Mouse (Mus musculus) hindbrain, embryonic 16.5 days (tissue): ENCODE results near the gene Tbc1d15. TPM values are rescaled to one million over a fixed set of nuclear protein-coding genes. Genes with fewer than 3 reads are reported as not detected.

Experiments
- ATAC-seq: fragments of 200-750 bp; cut with Nextera tagmentation; 2 replicates; pipeline ENCODE4 v1.8.0; 2017; ENCODE audit warnings: moderate TSS enrichment, moderate library complexity
- H3K27ac ChIP-seq: fragments of 300-500 bp; sonication (generic); 2 replicates; pipeline ENCODE4 v1.5.1; 2014; ENCODE audit warnings: low read depth, mild to moderate bottlenecking, control low read depth, low read length, moderate library complexity
- H3K27me3 ChIP-seq: fragments of 300-500 bp; sonication (generic); replicated peaks from 2 replicates; pipeline ENCODE4 v1.6.1; 2014; ENCODE audit warnings: low read length; ENCODE audit not compliant: control insufficient read depth, insufficient read depth
- H3K36me3 ChIP-seq: fragments of 300-500 bp; sonication (generic); 2 replicates; pipeline ENCODE4 v1.6.1; 2014; ENCODE audit warnings: mild to moderate bottlenecking, low read length, moderate library complexity, mixed read lengths; ENCODE audit not compliant: control insufficient read depth, insufficient read depth
- H3K4me1 ChIP-seq: fragments of 300-500 bp; sonication (generic); 2 replicates; pipeline ENCODE4 v1.6.1; 2014; ENCODE audit warnings: low read depth, low read length; ENCODE audit not compliant: control insufficient read depth, insufficient read depth
- H3K4me2 ChIP-seq: fragments of 300-500 bp; sonication (generic); 2 replicates; pipeline ENCODE4 v1.6.1; 2014; ENCODE audit warnings: mild to moderate bottlenecking, low read length, control low read depth, moderate library complexity
- H3K4me3 ChIP-seq: fragments of 300-500 bp; sonication (generic); 2 replicates; pipeline ENCODE4 v1.5.1; 2014; ENCODE audit warnings: mild to moderate bottlenecking, low read length, control low read depth, moderate library complexity
- H3K9ac ChIP-seq: fragments of 300-500 bp; sonication (generic); 2 replicates; pipeline ENCODE4 v1.6.1; 2014; ENCODE audit warnings: low read depth, mild to moderate bottlenecking, control low read depth, low read length, moderate library complexity
- H3K9me3 ChIP-seq: fragments of 300-500 bp; sonication (generic); 2 replicates; pipeline ENCODE4 v1.6.1; 2014; ENCODE audit warnings: mild to moderate bottlenecking, low read length, moderate library complexity; ENCODE audit not compliant: control insufficient read depth
- WGBS: fragments of 180-500 bp; shearing (Covaris S2); extraction: QIAGEN DNeasy Blood & Tissue Kit; methylation state at CpG from one replicate; pipeline ENCODE4 v1.1.7; 2014; 5-methylcytosine and 5-hydroxymethylcytosine counted together
- polyA plus RNA-seq: library from polyadenylated mRNA; unstranded; fragments of >200 nt; fragmentation: Nextera tagmentation; extraction: Ambion mirVana; gene quantifications from 2 replicates; pipeline ENCODE4 v1.2.1, GENCODE M21; 2015

Tbc1d15 gene
- polyA plus RNA-seq, 1 experiment from 2014 or later, result 26.9 TPM

DNA sequence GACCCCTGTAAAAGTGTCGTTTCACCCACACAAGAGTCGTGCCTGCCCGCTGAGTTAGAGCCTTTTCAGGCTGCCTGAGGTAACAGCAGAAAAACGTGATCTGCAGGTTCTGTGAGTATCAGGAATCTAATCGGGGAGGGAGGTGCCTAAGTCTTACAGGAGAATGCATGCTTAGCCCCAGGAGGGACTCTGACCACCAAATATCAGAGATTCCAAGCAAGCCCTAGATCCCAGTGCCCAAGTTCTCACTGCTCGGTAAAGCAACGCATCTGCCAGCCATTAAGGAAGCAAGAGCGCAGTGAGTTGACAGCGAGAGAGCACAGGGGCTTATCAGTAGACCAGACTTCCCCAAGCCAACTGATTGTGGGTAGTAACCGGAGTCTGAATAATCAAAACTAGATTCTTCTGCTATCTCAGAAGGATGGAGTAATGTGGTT lies 1.1 kb upstream of the Tbc1d15 start:
- Histone ChIP-seq H3K9ac (peak overlapping the region; percentile 19), H3K36me3 (no peaks in the 10 kb centered on the region), H3K27me3 (no peaks in the 10 kb centered on the region), H3K4me3 (peak overlapping the region; percentile 96), H3K27ac (no peak overlapping the region), H3K4me1 (peaks cover 16% of the 10 kb centered on the region), H3K9me3 (no peaks in the 10 kb centered on the region), H3K4me2 (peak overlapping the region; percentile 58)
- ATAC-seq, result no peak
- 13% methylated on average over 10 of the region's 10 CpGs for WGBS

GRCm38 (mm10) chr10:115250235-115251087 lies 806 bp downstream of the Tbc1d15 start:
- Histone ChIP-seq H3K27ac (peak overlapping the region; percentile 68; the same call in 1 of the 2 replicates), H3K4me2 (peak overlapping the region; percentile 75), H3K4me1 (peaks cover 16% of the 10 kb centered on the region), H3K9ac (peak overlapping the region; percentile 92), H3K27me3 (no peaks in the 10 kb centered on the region), H3K9me3 (no peaks in the 10 kb centered on the region), H3K36me3 (no peaks in the 10 kb centered on the region), H3K4me3 (peak overlapping the region; percentile 96)
- ATAC-seq, result no peak
- WGBS, result 37% methylated on average over 32 of the region's 38 CpGs

- no peaks in the 10 kb centered on the region for H3K27me3 ChIP-seq
- no peak overlapping the region; the same call in 1 of the 2 replicates for H3K4me2 ChIP-seq
- ATAC-seq, result no peak
Measured at GRCm38 (mm10) chr10:115248041-115248440, 3.2 kb downstream of the Tbc1d15 start.

DNA sequence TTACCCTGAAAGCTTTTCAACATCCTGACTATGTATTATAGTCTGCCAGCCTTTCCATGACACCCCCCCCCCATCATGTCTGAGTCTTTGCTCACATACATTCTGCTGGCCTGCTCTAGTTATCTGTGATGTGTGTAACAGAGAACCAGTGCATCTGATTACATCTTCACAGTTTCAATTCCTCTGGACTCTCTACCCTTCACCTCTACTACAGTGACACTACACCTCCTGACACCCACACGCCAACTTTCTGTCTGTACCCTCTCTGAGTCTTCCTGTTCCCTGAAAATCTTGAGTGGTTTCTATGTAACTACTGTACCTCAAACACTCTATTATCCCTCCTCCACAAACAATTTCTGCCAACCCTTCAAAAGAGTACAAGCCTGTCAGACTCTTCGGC lies 5.8 kb downstream of the Tbc1d15 start:
- 96% methylated on average over 2 of the region's 2 CpGs for WGBS
- ATAC-seq, result no peak
- H3K4me1 ChIP-seq, result peaks cover 12% of the 10 kb centered on the region
- H3K9me3 ChIP-seq, result no peaks in the 10 kb centered on the region
- no peak overlapping the region for H3K4me2 ChIP-seq
- no peak overlapping the region for H3K9ac ChIP-seq
- no peaks in the 10 kb centered on the region for H3K36me3 ChIP-seq
- no peaks in the 10 kb centered on the region for H3K27me3 ChIP-seq
- H3K27ac ChIP-seq, result no peak overlapping the region
- H3K4me3 ChIP-seq, result no peak overlapping the region

More at GRCm38 (mm10) chr10:115248041-115248440, 3.2 kb downstream of the Tbc1d15 start:
- H3K9ac ChIP-seq, result no peak overlapping the region; the same call in 1 of the 2 replicates
- H3K27ac ChIP-seq, result no peak overlapping the region; the same call in 1 of the 2 replicates
- no peaks in the 10 kb centered on the region for H3K9me3 ChIP-seq
- peaks cover 16% of the 10 kb centered on the region for H3K4me1 ChIP-seq
- H3K36me3 ChIP-seq, result no peaks in the 10 kb centered on the region
- no peak overlapping the region for H3K4me3 ChIP-seq
- 24% methylated on average over 7 of the region's 7 CpGs for WGBS

DNA sequence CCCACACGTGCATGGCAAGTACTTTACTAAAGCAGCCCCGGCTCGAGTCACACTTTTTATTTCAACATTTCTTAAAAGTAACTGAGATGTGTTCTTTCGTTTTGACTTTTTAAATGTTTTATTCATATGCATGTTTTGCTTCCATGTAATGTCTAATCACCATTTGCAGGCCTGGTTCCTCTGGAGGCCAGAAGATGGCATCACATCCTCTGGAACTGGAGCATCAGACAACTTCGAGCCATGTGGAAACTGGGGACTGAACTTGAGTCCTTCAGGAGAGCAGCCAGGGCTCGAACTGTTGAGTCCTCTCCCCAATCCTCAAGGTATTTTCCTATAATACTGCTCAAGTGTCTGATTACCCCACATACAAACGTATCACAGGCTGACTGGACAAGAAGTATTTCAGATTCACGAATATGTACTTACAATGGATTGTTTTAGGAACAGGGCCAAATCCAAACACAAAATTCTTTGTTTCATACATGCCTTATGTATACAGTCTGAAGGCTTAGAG lies 10.1 kb downstream of the Tbc1d15 start:
- Histone ChIP-seq H3K4me3 (no peak overlapping the region), H3K27ac (no peak overlapping the region), H3K27me3 (no peaks in the 10 kb centered on the region), H3K4me2 (no peak overlapping the region), H3K4me1 (no peaks in the 10 kb centered on the region), H3K9me3 (no peaks in the 10 kb centered on the region), H3K36me3 (peaks cover 12% of the 10 kb centered on the region), H3K9ac (no peak overlapping the region)
- ATAC-seq, result no peak
- 84% methylated on average over 8 of the region's 8 CpGs for WGBS

DNA sequence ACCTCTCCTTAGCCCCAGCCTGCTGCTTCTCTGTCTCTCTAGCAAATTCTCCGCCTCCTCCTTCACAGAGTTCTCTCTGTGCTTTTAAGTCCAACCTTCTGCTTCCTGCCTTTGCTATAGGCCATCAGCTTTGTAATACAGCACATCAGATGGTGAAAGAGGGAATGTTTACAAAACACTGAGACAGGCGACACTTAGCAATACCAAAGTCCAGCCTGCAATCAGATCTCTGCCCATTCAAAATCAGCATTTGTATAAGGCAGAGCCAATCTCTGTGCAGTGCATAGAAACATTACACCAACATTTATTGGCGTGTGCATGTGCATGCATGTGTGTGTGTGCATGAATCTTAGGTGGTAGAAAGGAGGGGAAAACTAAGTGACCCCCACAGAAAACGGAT lies 13.3 kb downstream of the Tbc1d15 start:
- Histone ChIP-seq H3K4me3 (no peak overlapping the region), H3K9me3 (no peaks in the 10 kb centered on the region), H3K4me2 (no peak overlapping the region), H3K36me3 (peaks cover 12% of the 10 kb centered on the region), H3K27ac (no peak overlapping the region), H3K9ac (no peak overlapping the region), H3K27me3 (no peaks in the 10 kb centered on the region), H3K4me1 (no peaks in the 10 kb centered on the region)
- 90% methylated on average over 4 of the region's 4 CpGs for WGBS
- ATAC-seq, result no peak

DNA sequence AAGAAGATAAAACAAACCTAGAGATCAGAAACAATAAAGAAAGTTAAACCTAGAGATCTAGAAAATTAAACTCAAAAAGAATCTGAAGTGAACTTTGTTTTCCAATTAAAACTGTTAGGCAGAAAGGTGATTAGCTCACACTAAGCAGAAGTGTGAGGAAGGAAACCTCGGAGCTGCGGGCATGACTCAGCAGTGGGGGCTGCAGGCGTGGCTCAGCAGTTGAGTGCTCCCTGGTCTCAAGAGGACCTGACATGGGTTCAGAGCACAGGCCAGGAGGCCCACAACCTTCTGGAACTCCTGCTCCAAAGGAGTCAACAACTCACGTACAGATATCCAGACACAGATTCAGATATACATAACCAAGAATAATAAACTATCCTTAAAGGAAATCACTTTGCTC lies 14.5 kb downstream of the Tbc1d15 start:
- no peaks in the 10 kb centered on the region for H3K9me3 ChIP-seq
- H3K36me3 ChIP-seq, result peaks cover 12% of the 10 kb centered on the region
- no peak overlapping the region for H3K4me2 ChIP-seq
- 91% methylated on average over 4 of the region's 4 CpGs for WGBS
- H3K4me1 ChIP-seq, result no peaks in the 10 kb centered on the region
- H3K9ac ChIP-seq, result no peak overlapping the region
- no peak for ATAC-seq
- no peak overlapping the region for H3K4me3 ChIP-seq
- H3K27me3 ChIP-seq, result no peaks in the 10 kb centered on the region
- no peak overlapping the region for H3K27ac ChIP-seq

- no peak for ATAC-seq
- WGBS, result 94% methylated on average over 9 of the region's 9 CpGs
Measured at GRCm38 (mm10) chr10:115235501-115235900, 15.8 kb downstream of the Tbc1d15 start.

GRCm38 (mm10) chr10:115233798-115234197 lies 17.5 kb downstream of the Tbc1d15 start:
- H3K27me3 ChIP-seq, result no peaks in the 10 kb centered on the region
- H3K9me3 ChIP-seq, result no peaks in the 10 kb centered on the region
- no peak overlapping the region for H3K4me2 ChIP-seq
- H3K27ac ChIP-seq, result no peak overlapping the region
- peaks cover 3% of the 10 kb centered on the region for H3K36me3 ChIP-seq
- WGBS, result 89% methylated on average over 3 of the region's 3 CpGs
- H3K4me3 ChIP-seq, result no peak overlapping the region
- no peaks in the 10 kb centered on the region for H3K4me1 ChIP-seq
- ATAC-seq, result no peak
- no peak overlapping the region for H3K9ac ChIP-seq

More at GRCm38 (mm10) chr10:115235501-115235900, 15.8 kb downstream of the Tbc1d15 start:
- Histone ChIP-seq H3K36me3 (peaks cover 12% of the 10 kb centered on the region), H3K9me3 (no peaks in the 10 kb centered on the region), H3K27ac (no peak overlapping the region), H3K4me2 (no peak overlapping the region), H3K4me3 (no peak overlapping the region), H3K27me3 (no peaks in the 10 kb centered on the region), H3K4me1 (no peaks in the 10 kb centered on the region), H3K9ac (no peak overlapping the region)
